Mouse (Mus musculus) ovary, adult 18-20 months (tissue): Measurements from ENCODE around the gene Synpo2.

ENCODE experiments used
- DNase-seq: peaks from one replicate; pipeline ENCODE4 v3.0.0; 2022; ENCODE audit warnings: low spot score, mixed read lengths

Synpo2 gene

GRCm38 (mm10) chr3:123205065-123205464, 30.9 kb downstream of the Synpo2 start:
- DNase-seq = no peak

GRCm38 (mm10) chr3:123204658-123205057, 31.3 kb downstream of the Synpo2 start:
- no peak for DNase-seq

- DNase-seq = no peak
Observed at GRCm38 (mm10) chr3:123201798-123202197, 34.2 kb downstream of the Synpo2 start.

- no peak for DNase-seq
Observed at GRCm38 (mm10) chr3:123193740-123194139, 42.2 kb downstream of the Synpo2 start.

- no peak for DNase-seq
Observed at GRCm38 (mm10) chr3:123191602-123192001, 44.3 kb downstream of the Synpo2 start.

GRCm38 (mm10) chr3:123190329-123190728, 45.6 kb downstream of the Synpo2 start:
- DNase-seq = no peak

- no peak for DNase-seq
Observed at GRCm38 (mm10) chr3:123189826-123190225, 46.1 kb downstream of the Synpo2 start.

GRCm38 (mm10) chr3:123188616-123189230, 47.2 kb downstream of the Synpo2 start:
- no peak for DNase-seq

GRCm38 (mm10) chr3:123187370-123188124, 48.4 kb downstream of the Synpo2 start:
- DNase-seq = no peak

- DNase-seq = no peak
Observed at GRCm38 (mm10) chr3:123185238-123185925, 50.6 kb downstream of the Synpo2 start.

- no peak for DNase-seq
Observed at GRCm38 (mm10) chr3:123184281-123184680, 51.7 kb downstream of the Synpo2 start.

- DNase-seq = no peak
Observed at GRCm38 (mm10) chr3:123179508-123179907, 56.4 kb downstream of the Synpo2 start.

GRCm38 (mm10) chr3:123179041-123179440, 56.9 kb downstream of the Synpo2 start:
- DNase-seq = no peak

- no peak for DNase-seq
Observed at GRCm38 (mm10) chr3:123178420-123178819, 57.5 kb downstream of the Synpo2 start.

GRCm38 (mm10) chr3:123176366-123177334, 59.3 kb downstream of the Synpo2 start:
- DNase-seq = no peak

- DNase-seq = no peak
Observed at GRCm38 (mm10) chr3:123175142-123175541, 60.8 kb downstream of the Synpo2 start.

GRCm38 (mm10) chr3:123174379-123174697, 61.6 kb downstream of the Synpo2 start:
- no peak for DNase-seq

- DNase-seq = no peak
Observed at GRCm38 (mm10) chr3:123173553-123174378, 62.2 kb downstream of the Synpo2 start.

- DNase-seq = no peak
Observed at GRCm38 (mm10) chr3:123172151-123172550, 63.8 kb downstream of the Synpo2 start.

- no peak for DNase-seq
Observed at GRCm38 (mm10) chr3:123169398-123169797, 66.6 kb downstream of the Synpo2 start.

- no peak for DNase-seq
Observed at GRCm38 (mm10) chr3:123168815-123169214, 67.1 kb downstream of the Synpo2 start.
